Mouse (Mus musculus) heart, embryonic 13.5 days (tissue): ENCODE data around the gene Tpp1. TPM values are rescaled to one million over a fixed set of nuclear protein-coding genes. Genes with fewer than 3 reads are reported as not detected.

ENCODE experiments used
- ATAC-seq: fragments of 200-750 bp; cut with Nextera tagmentation; 2 replicates; pipeline ENCODE4 v1.8.0; 2017; ENCODE audit warnings: moderate TSS enrichment; ENCODE audit not compliant: insufficient number of reproducible peaks, low FRiP score, low TSS enrichment; ENCODE audit errors: extremely low read depth
- H3K27ac ChIP-seq: fragments of 300-500 bp; sonication (generic); replicated peaks from 2 replicates; pipeline ENCODE4 v1.5.1; 2015; ENCODE audit warnings: moderate library complexity, mild to moderate bottlenecking, inconsistent platforms
- H3K27me3 ChIP-seq: fragments of 300-500 bp; sonication (generic); replicated peaks from 2 replicates; pipeline ENCODE4 v1.6.1; 2015; ENCODE audit warnings: mild to moderate bottlenecking, inconsistent platforms
- H3K36me3 ChIP-seq: fragments of 300-500 bp; sonication (generic); 2 replicates; pipeline ENCODE4 v1.6.1; 2015; ENCODE audit warnings: mild to moderate bottlenecking, inconsistent platforms
- H3K4me1 ChIP-seq: fragments of 300-500 bp; sonication (generic); 2 replicates; pipeline ENCODE4 v1.6.1; 2015; ENCODE audit warnings: inconsistent platforms
- H3K4me2 ChIP-seq: fragments of 300-500 bp; sonication (generic); 2 replicates; pipeline ENCODE4 v1.6.1; 2015; ENCODE audit warnings: inconsistent platforms, mild to moderate bottlenecking, moderate library complexity
- H3K4me3 ChIP-seq: fragments of 300-500 bp; sonication (generic); 2 replicates; pipeline ENCODE4 v1.5.1; 2015; ENCODE audit warnings: moderate library complexity, mild to moderate bottlenecking, inconsistent platforms
- H3K9ac ChIP-seq: fragments of 300-500 bp; sonication (generic); 2 replicates; pipeline ENCODE4 v1.6.1; 2015; ENCODE audit warnings: inconsistent platforms, mild to moderate bottlenecking, moderate library complexity
- H3K9me3 ChIP-seq: fragments of 300-500 bp; sonication (generic); 2 replicates; pipeline ENCODE4 v1.6.1; 2016; ENCODE audit warnings: inconsistent platforms
- WGBS: fragments of 180-500 bp; shearing (Covaris S2); methylation state at CpG from one replicate; pipeline ENCODE4 v1.1.7; 2015; ENCODE audit warnings: mixed read lengths; 5-methylcytosine and 5-hydroxymethylcytosine counted together
- polyA plus RNA-seq: library from polyadenylated mRNA; unstranded; fragments of >200 nt; fragmentation: Nextera tagmentation; extraction: Ambion mirVana; gene quantifications from 2 replicates; pipeline ENCODE4 v1.2.1, GENCODE M21; 2015

Gene Tpp1
- polyA plus RNA-seq, 1 experiment from 2014 or later: 80.7 TPM

- peak overlapping the region; percentile 56 for H3K4me2 ChIP-seq
- peak; percentile 60; the same call in 1 of the 2 replicates for ATAC-seq
- peak overlapping the region; percentile 93 for H3K27ac ChIP-seq
- peak overlapping the region; percentile 13 for H3K4me3 ChIP-seq
- H3K4me1 ChIP-seq: peaks cover 66% of the 10 kb centered on the region
- peak overlapping the region; percentile 64 for H3K9ac ChIP-seq
- no peaks in the 10 kb centered on the region for H3K9me3 ChIP-seq
- WGBS: 38% methylated on average over 13 of the region's 13 CpGs
- H3K36me3 ChIP-seq: peaks cover 29% of the 10 kb centered on the region
- no peaks in the 10 kb centered on the region for H3K27me3 ChIP-seq
These were observed 25.9 kb upstream of the Tpp1 start for GRCm38 (mm10) chr7:105777797-105778552.

- 71% methylated on average over 1 of the region's 1 CpGs for WGBS
- H3K9me3 ChIP-seq: no peaks in the 10 kb centered on the region
- peak overlapping the region; percentile 93 for H3K27ac ChIP-seq
- ATAC-seq: no peak
- H3K36me3 ChIP-seq: peaks cover 30% of the 10 kb centered on the region
- H3K4me1 ChIP-seq: peaks cover 68% of the 10 kb centered on the region
- H3K9ac ChIP-seq: 0 out of 2 replicates have a peak overlapping the region, but pooled peaks have one; percentile 64
- peak overlapping the region; percentile 13; the same call in 1 of the 2 replicates for H3K4me3 ChIP-seq
- no peaks in the 10 kb centered on the region for H3K27me3 ChIP-seq
- peak overlapping the region; percentile 56 for H3K4me2 ChIP-seq
These were observed 25.3 kb upstream of the Tpp1 start for GRCm38 (mm10) chr7:105777316-105777715.

- Histone ChIP-seq H3K9ac (no peak overlapping the region), H3K27me3 (no peaks in the 10 kb centered on the region), H3K4me3 (no peak overlapping the region), H3K9me3 (no peaks in the 10 kb centered on the region), H3K36me3 (peaks cover 32% of the 10 kb centered on the region), H3K4me1 (peaks cover 73% of the 10 kb centered on the region), H3K27ac (no peak overlapping the region), H3K4me2 (no peak overlapping the region)
- ATAC-seq: no peak
- WGBS: 66% methylated on average over 2 of the region's 2 CpGs
These were observed 24.0 kb upstream of the Tpp1 start for GRCm38 (mm10) chr7:105776026-105776425.

- H3K4me1 ChIP-seq: peaks cover 75% of the 10 kb centered on the region
- H3K27ac ChIP-seq: 0 out of 2 replicates have a peak overlapping the region, but pooled peaks have one; percentile 3
- H3K9me3 ChIP-seq: no peaks in the 10 kb centered on the region
- no peak overlapping the region for H3K4me3 ChIP-seq
- H3K4me2 ChIP-seq: no peak overlapping the region
- ATAC-seq: no peak
- H3K27me3 ChIP-seq: no peaks in the 10 kb centered on the region
- H3K36me3 ChIP-seq: peaks cover 34% of the 10 kb centered on the region
- 33% methylated on average over 8 of the region's 8 CpGs for WGBS
- peak overlapping the region; percentile 10; the same call in 1 of the 2 replicates for H3K9ac ChIP-seq
These were observed 22.6 kb upstream of the Tpp1 start for GRCm38 (mm10) chr7:105774661-105775060.

- peaks cover 33% of the 10 kb centered on the region for H3K36me3 ChIP-seq
- no peak overlapping the region for H3K4me3 ChIP-seq
- H3K27ac ChIP-seq: 0 out of 2 replicates have a peak overlapping the region, but pooled peaks have one; percentile 3
- peaks cover 69% of the 10 kb centered on the region for H3K4me1 ChIP-seq
- 76% methylated on average over 5 of the region's 5 CpGs for WGBS
- no peaks in the 10 kb centered on the region for H3K9me3 ChIP-seq
- ATAC-seq: no peak
- H3K27me3 ChIP-seq: no peaks in the 10 kb centered on the region
- 0 out of 2 replicates have a peak overlapping the region, but pooled peaks have one; percentile 4 for H3K9ac ChIP-seq
- H3K4me2 ChIP-seq: no peak overlapping the region
These were observed 21.0 kb upstream of the Tpp1 start for GRCm38 (mm10) chr7:105773041-105773440.

- H3K36me3 ChIP-seq: peaks cover 33% of the 10 kb centered on the region
These were observed 20.3 kb upstream of the Tpp1 start for GRCm38 (mm10) chr7:105772331-105772730.

GRCm38 (mm10) chr7:105769959-105770358 lies 17.9 kb upstream of the Tpp1 start:
- Histone ChIP-seq H3K27me3 (peaks cover under 1% of the 10 kb centered on the region; the same call in 1 of the 2 replicates), H3K9ac (no peak overlapping the region), H3K27ac (no peak overlapping the region), H3K4me1 (peaks cover 52% of the 10 kb centered on the region), H3K4me3 (no peak overlapping the region), H3K4me2 (no peak overlapping the region), H3K9me3 (no peaks in the 10 kb centered on the region), H3K36me3 (peaks cover 52% of the 10 kb centered on the region)
- ATAC-seq: no peak
- WGBS: 80% methylated on average over 3 of the region's 3 CpGs

More at GRCm38 (mm10) chr7:105772331-105772730, 20.3 kb upstream of the Tpp1 start:
- no peaks in the 10 kb centered on the region for H3K27me3 ChIP-seq
- no peak overlapping the region for H3K9ac ChIP-seq
- no peak; the same call in 1 of the 2 replicates for ATAC-seq
- no peak overlapping the region for H3K4me2 ChIP-seq
- no peaks in the 10 kb centered on the region for H3K9me3 ChIP-seq
- H3K27ac ChIP-seq: no peak overlapping the region
- 88% methylated on average over 15 of the region's 15 CpGs for WGBS
- no peak overlapping the region for H3K4me3 ChIP-seq
- peaks cover 69% of the 10 kb centered on the region for H3K4me1 ChIP-seq

GRCm38 (mm10) chr7:105767729-105768165 lies 15.7 kb upstream of the Tpp1 start:
- H3K4me2 ChIP-seq: no peak overlapping the region
- H3K4me1 ChIP-seq: peaks cover 36% of the 10 kb centered on the region
- H3K36me3 ChIP-seq: peaks cover 71% of the 10 kb centered on the region

GRCm38 (mm10) chr7:105764331-105764730 lies 12.3 kb upstream of the Tpp1 start:
- 86% methylated on average over 11 of the region's 11 CpGs for WGBS
- no peak overlapping the region for H3K4me3 ChIP-seq
- H3K9me3 ChIP-seq: no peaks in the 10 kb centered on the region
- no peak overlapping the region for H3K9ac ChIP-seq
- H3K4me2 ChIP-seq: no peak overlapping the region
- H3K27me3 ChIP-seq: peaks cover 44% of the 10 kb centered on the region
- H3K4me1 ChIP-seq: peaks cover 27% of the 10 kb centered on the region
- no peak overlapping the region for H3K27ac ChIP-seq
- ATAC-seq: no peak
- H3K36me3 ChIP-seq: peaks cover 64% of the 10 kb centered on the region

More at GRCm38 (mm10) chr7:105767729-105768165, 15.7 kb upstream of the Tpp1 start:
- no peak for ATAC-seq
- H3K9me3 ChIP-seq: no peaks in the 10 kb centered on the region
- H3K27ac ChIP-seq: peak overlapping the region; percentile 54
- peaks cover 23% of the 10 kb centered on the region for H3K27me3 ChIP-seq
- 35% methylated on average over 6 of the region's 6 CpGs for WGBS
- H3K4me3 ChIP-seq: no peak overlapping the region
- H3K9ac ChIP-seq: 0 out of 2 replicates have a peak overlapping the region, but pooled peaks have one; percentile 3

- ATAC-seq: no peak
- Histone ChIP-seq H3K9me3 (no peaks in the 10 kb centered on the region), H3K27ac (no peak overlapping the region), H3K27me3 (peaks cover 44% of the 10 kb centered on the region), H3K4me3 (peak overlapping the region; percentile 47), H3K9ac (peak overlapping the region; percentile 44; the same call in 1 of the 2 replicates), H3K4me2 (peak overlapping the region; percentile 78), H3K4me1 (peaks cover 13% of the 10 kb centered on the region), H3K36me3 (peaks cover 80% of the 10 kb centered on the region)
- 24% methylated on average over 55 of the region's 55 CpGs for whole genome bisulfite sequencing
These were observed 10.7 kb upstream of the Tpp1 start for GRCm38 (mm10) chr7:105762517-105763270.
